Mouse (Mus musculus) lung, postnatal 36 days (tissue): ENCODE results near the gene Wwc2.

Source experiments
- DNase-seq: peaks from one replicate; pipeline ENCODE4 v3.0.0; 2022; ENCODE audit warnings: mixed read lengths

The Wwc2 gene

GRCm38 (mm10) chr8:47899891-47900290 lies 90.8 kb downstream of the Wwc2 start:
- DNase-seq: no peak

- no peak for DNase-seq
These were observed 98.3 kb downstream of the Wwc2 start for GRCm38 (mm10) chr8:47892419-47892818.

GRCm38 (mm10) chr8:47891641-47892040 lies 99.1 kb downstream of the Wwc2 start:
- no peak for DNase-seq

GRCm38 (mm10) chr8:47890814-47891210 lies 99.9 kb downstream of the Wwc2 start:
- DNase-seq: no peak

- no peak for DNase-seq
These were observed 100.5 kb downstream of the Wwc2 start for GRCm38 (mm10) chr8:47889936-47890813.

GRCm38 (mm10) chr8:47888841-47889570 lies 101.7 kb downstream of the Wwc2 start:
- DNase-seq: peak; percentile 22

GRCm38 (mm10) chr8:47884306-47884705 lies 106.4 kb downstream of the Wwc2 start:
- DNase-seq: no peak

- DNase-seq: no peak
These were observed 107.0 kb downstream of the Wwc2 start for GRCm38 (mm10) chr8:47883739-47884138.

- DNase-seq: no peak
These were observed 112.2 kb downstream of the Wwc2 start for GRCm38 (mm10) chr8:47878516-47878915.

- DNase-seq: no peak
These were observed 114.9 kb downstream of the Wwc2 start for GRCm38 (mm10) chr8:47875865-47876264.

GRCm38 (mm10) chr8:47874497-47875178 lies 116.1 kb downstream of the Wwc2 start:
- DNase-seq: no peak

- DNase-seq: peak; percentile 48
These were observed 118.2 kb downstream of the Wwc2 start for GRCm38 (mm10) chr8:47872361-47873107.

- DNase-seq: peak; percentile 92
These were observed 123.7 kb downstream of the Wwc2 start for GRCm38 (mm10) chr8:47867067-47867466.

GRCm38 (mm10) chr8:47866568-47866967 lies 124.2 kb downstream of the Wwc2 start:
- no peak for DNase-seq

- no peak for DNase-seq
These were observed 131.5 kb downstream of the Wwc2 start for GRCm38 (mm10) chr8:47859259-47859658.

GRCm38 (mm10) chr8:47853356-47853755 lies 137.4 kb downstream of the Wwc2 start:
- no peak for DNase-seq

- DNase-seq: peak; percentile 15
These were observed 138.0 kb downstream of the Wwc2 start for GRCm38 (mm10) chr8:47852737-47853136.

GRCm38 (mm10) chr8:47851824-47852502 lies 138.8 kb downstream of the Wwc2 start:
- DNase-seq: peak; percentile 69

GRCm38 (mm10) chr8:47849842-47850241 lies 140.9 kb downstream of the Wwc2 start:
- peak; percentile 13 for DNase-seq

- no peak for DNase-seq
These were observed 142.8 kb downstream of the Wwc2 start for GRCm38 (mm10) chr8:47847931-47848330.

- DNase-seq: no peak
These were observed 143.6 kb downstream of the Wwc2 start for GRCm38 (mm10) chr8:47847161-47847560.

GRCm38 (mm10) chr8:47845956-47846355 lies 144.8 kb downstream of the Wwc2 start:
- no peak for DNase-seq
